Mouse (Mus musculus) hindbrain, embryonic 12.5 days (tissue): ENCODE results near the gene Aftph. TPM values are rescaled to one million over a fixed set of nuclear protein-coding genes. Genes with fewer than 3 reads are reported as not detected.

Source experiments
- ATAC-seq: fragments of 200-750 bp; cut with Nextera tagmentation; 2 replicates; pipeline ENCODE4 v1.8.0; 2017; ENCODE audit warnings: moderate TSS enrichment; ENCODE audit not compliant: low FRiP score
- H3K27ac ChIP-seq: fragments of 300-500 bp; sonication (generic); 2 replicates; pipeline ENCODE4 v1.5.1; 2016; ENCODE audit warnings: mild to moderate bottlenecking
- H3K27me3 ChIP-seq: fragments of 300-500 bp; sonication (generic); 2 replicates; pipeline ENCODE4 v1.6.1; 2016; ENCODE audit warnings: mild to moderate bottlenecking
- H3K36me3 ChIP-seq: fragments of 300-500 bp; sonication (generic); 2 replicates; pipeline ENCODE4 v1.6.1; 2016; ENCODE audit warnings: mild to moderate bottlenecking
- H3K4me1 ChIP-seq: fragments of 300-500 bp; sonication (generic); 2 replicates; pipeline ENCODE4 v1.6.1; 2016
- H3K4me2 ChIP-seq: fragments of 300-500 bp; sonication (generic); replicated peaks from 2 replicates; pipeline ENCODE4 v1.6.1; 2016; ENCODE audit warnings: mild to moderate bottlenecking
- H3K4me3 ChIP-seq: fragments of 300-500 bp; sonication (generic); 2 replicates; pipeline ENCODE4 v1.5.1; 2016; ENCODE audit warnings: mild to moderate bottlenecking
- H3K9ac ChIP-seq: fragments of 300-500 bp; sonication (generic); 2 replicates; pipeline ENCODE4 v1.6.1; 2016; ENCODE audit warnings: mild to moderate bottlenecking, moderate library complexity
- H3K9me3 ChIP-seq: fragments of 300-500 bp; sonication (generic); replicated peaks from 2 replicates; pipeline ENCODE4 v1.6.1; 2016; ENCODE audit warnings: mild to moderate bottlenecking
- WGBS: fragments of 180-500 bp; shearing (Covaris S2); methylation state at CpG from one replicate; pipeline ENCODE4 v1.1.7; 2016; 5-methylcytosine and 5-hydroxymethylcytosine counted together
- polyA plus RNA-seq: library from polyadenylated mRNA; unstranded; fragments of >200 nt; fragmentation: Nextera tagmentation; extraction: Ambion mirVana; gene quantifications from 2 replicates; pipeline ENCODE4 v1.2.1, GENCODE M21; 2016

Gene Aftph
- 35.4 and 35.9 TPM in 2 replicates for polyA plus RNA-seq

- peaks cover 8% of the 10 kb centered on the region; the same call in 1 of the 2 replicates for H3K4me1 ChIP-seq
- ATAC-seq: peak; percentile 99
- H3K4me3 ChIP-seq: peak within 1 kb of the TSS; percentile 95
- H3K27ac ChIP-seq: peak within 1 kb of the TSS; percentile 94
- no peaks in the 10 kb centered on the region for H3K9me3 ChIP-seq
- peak within 1 kb of the TSS; percentile 92 for H3K9ac ChIP-seq
- peak within 1 kb of the TSS; percentile 89 for H3K4me2 ChIP-seq
- H3K27me3 ChIP-seq: no peaks in the 10 kb centered on the region
- under 1% methylated on average over 62 of the region's 81 CpGs for WGBS
- H3K36me3 ChIP-seq: peaks cover 6% of the 10 kb centered on the region; the same call in 1 of the 2 replicates
Measured at GRCm38 (mm10) chr11:20741201-20742100, at the start of gene Aftph. Gene Aftph, minus strand, starts transcription at chr11:20741589.

DNA sequence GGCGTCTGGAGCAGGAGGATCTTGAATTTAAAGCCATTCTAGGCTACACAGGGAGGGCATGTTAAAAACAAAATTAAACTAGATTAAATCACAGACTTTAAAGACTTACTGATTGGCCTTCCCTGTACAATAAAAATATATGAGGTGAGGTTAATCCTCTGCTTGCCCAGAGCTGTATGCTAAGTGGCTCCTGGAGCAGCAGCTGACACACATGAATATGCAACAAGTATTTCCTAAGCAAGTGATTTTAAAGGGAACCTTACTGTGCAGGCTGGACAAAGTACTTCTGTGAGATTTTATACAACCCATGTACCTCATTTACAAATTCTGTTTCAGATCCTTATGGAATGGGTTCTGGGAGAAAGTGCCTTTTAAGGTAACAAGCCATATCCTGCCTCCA is 47.6 kb upstream of the Aftph start:
- Histone ChIP-seq H3K9me3 (peaks cover 9% of the 10 kb centered on the region; the same call in 1 of the 2 replicates), H3K36me3 (no peaks in the 10 kb centered on the region), H3K4me1 (no peaks in the 10 kb centered on the region), H3K27me3 (no peaks in the 10 kb centered on the region), H3K27ac (no peak overlapping the region), H3K4me2 (no peak overlapping the region), H3K9ac (no peak overlapping the region), H3K4me3 (no peak overlapping the region)
- 72% methylated on average over 1 of the region's 1 CpGs for WGBS
- ATAC-seq: no peak

DNA sequence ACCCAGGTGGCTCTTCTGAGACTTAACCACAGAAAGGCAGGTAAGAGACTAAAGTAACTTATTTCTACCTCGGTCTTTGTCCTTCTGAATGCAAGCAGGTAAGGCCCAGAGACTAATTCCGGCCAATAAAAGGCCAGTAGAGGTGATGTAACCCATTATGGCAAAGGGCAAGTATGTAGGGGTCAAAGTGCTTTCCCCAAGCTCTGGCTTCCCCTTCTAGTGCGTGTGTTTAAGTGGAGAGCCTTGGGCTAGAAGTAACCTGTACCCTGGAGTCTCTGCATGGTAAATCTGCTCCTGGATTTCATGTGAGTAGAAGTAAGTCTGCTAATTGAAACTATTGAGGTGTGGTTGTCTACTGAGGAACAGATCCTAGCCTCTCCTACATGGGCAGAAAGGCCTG is 46.7 kb upstream of the Aftph start:
- no peaks in the 10 kb centered on the region for H3K27me3 ChIP-seq
- WGBS: 87% methylated on average over 3 of the region's 3 CpGs
- H3K4me3 ChIP-seq: no peak overlapping the region
- no peak for ATAC-seq
- peaks cover 9% of the 10 kb centered on the region; the same call in 1 of the 2 replicates for H3K9me3 ChIP-seq
- H3K27ac ChIP-seq: no peak overlapping the region
- no peaks in the 10 kb centered on the region for H3K4me1 ChIP-seq
- no peak overlapping the region for H3K4me2 ChIP-seq
- no peaks in the 10 kb centered on the region for H3K36me3 ChIP-seq
- no peak overlapping the region for H3K9ac ChIP-seq

DNA sequence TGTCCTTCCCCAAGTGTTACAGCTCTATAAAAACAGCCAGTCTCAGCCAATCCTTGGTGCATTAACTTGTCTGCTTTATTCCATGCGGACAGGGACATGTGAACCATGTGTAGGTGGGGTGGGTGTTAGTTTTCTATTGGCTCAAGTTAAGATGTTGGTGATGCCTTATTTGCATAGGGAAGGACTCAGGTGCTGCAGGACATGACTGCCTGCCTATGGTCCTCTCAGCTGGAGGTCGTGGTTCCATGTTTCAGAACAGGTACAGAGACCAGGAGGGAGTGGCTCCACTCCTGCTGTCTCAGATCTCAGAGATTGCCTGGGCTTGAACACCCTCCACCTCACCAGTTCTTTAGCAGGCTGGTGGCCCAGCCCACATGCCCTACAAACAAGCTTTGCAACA is 44.8 kb upstream of the Aftph start:
- Histone ChIP-seq H3K27me3 (no peaks in the 10 kb centered on the region), H3K9me3 (peaks cover 9% of the 10 kb centered on the region; the same call in 1 of the 2 replicates), H3K27ac (no peak overlapping the region), H3K4me1 (no peaks in the 10 kb centered on the region), H3K4me3 (no peak overlapping the region), H3K4me2 (no peak overlapping the region), H3K36me3 (no peaks in the 10 kb centered on the region), H3K9ac (no peak overlapping the region)
- ATAC-seq: no peak
- 68% methylated on average over 2 of the region's 2 CpGs for WGBS

DNA sequence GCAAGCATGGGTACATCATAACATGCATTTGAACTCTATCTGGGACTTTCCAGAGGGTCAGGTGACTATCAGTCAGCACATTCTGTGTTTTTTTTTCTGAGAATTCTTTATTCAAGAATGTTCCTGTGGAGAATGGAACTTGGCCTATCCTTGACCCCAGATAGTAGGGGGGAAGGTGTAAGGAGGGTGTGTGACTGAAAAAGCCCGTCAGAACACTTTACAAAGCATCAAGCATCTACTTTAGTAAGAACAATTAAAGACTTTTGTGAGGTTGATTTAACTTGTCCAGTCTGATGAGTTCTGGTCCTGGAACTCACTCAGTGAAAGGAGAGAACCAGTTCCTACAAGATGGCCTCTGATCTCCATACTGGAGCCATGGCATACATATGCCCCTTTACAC is 43.8 kb upstream of the Aftph start:
- Histone ChIP-seq H3K27me3 (no peaks in the 10 kb centered on the region), H3K4me2 (no peak overlapping the region), H3K36me3 (no peaks in the 10 kb centered on the region), H3K27ac (no peak overlapping the region), H3K4me3 (no peak overlapping the region), H3K9ac (no peak overlapping the region), H3K4me1 (no peaks in the 10 kb centered on the region), H3K9me3 (peaks cover 9% of the 10 kb centered on the region; the same call in 1 of the 2 replicates)
- 52% methylated on average over 1 of the region's 1 CpGs for WGBS
- no peak for ATAC-seq

- Histone ChIP-seq H3K27ac (no peak overlapping the region), H3K4me2 (no peak overlapping the region), H3K4me3 (no peak overlapping the region), H3K27me3 (no peaks in the 10 kb centered on the region), H3K36me3 (no peaks in the 10 kb centered on the region), H3K9ac (no peak overlapping the region), H3K4me1 (no peaks in the 10 kb centered on the region), H3K9me3 (peaks cover 9% of the 10 kb centered on the region; the same call in 1 of the 2 replicates)
- ATAC-seq: no peak
- 84% methylated on average over 6 of the region's 6 CpGs for WGBS
Measured at GRCm38 (mm10) chr11:20784776-20785175, 43.4 kb upstream of the Aftph start.

DNA sequence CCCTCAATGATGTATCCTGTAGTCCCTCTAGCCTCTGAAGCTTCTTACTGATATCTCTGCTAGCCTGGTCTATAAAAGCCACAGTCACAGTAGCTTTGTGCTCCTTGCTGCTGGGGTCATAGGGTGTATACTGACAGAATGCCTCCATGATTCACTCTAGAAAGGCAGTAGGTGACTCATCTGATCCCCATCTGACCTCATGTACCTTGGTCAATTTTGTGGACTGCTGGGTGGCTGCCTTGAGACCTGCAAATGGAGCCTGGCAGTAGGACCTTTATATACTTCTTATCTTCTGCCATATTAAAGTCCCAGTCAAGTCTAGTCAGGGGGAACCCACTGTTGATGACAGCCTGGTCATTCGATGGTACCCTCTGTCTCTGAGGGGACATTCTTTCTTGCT is 42.1 kb upstream of the Aftph start:
- H3K9me3 ChIP-seq: peaks cover 9% of the 10 kb centered on the region; the same call in 1 of the 2 replicates
- no peak overlapping the region for H3K9ac ChIP-seq
- 97% methylated on average over 1 of the region's 1 CpGs for WGBS
- no peak overlapping the region for H3K4me2 ChIP-seq
- no peak for ATAC-seq
- no peaks in the 10 kb centered on the region for H3K36me3 ChIP-seq
- no peak overlapping the region for H3K4me3 ChIP-seq
- H3K27ac ChIP-seq: no peak overlapping the region
- no peaks in the 10 kb centered on the region for H3K4me1 ChIP-seq
- no peaks in the 10 kb centered on the region for H3K27me3 ChIP-seq

GRCm38 (mm10) chr11:20782620-20783019 is 41.2 kb upstream of the Aftph start:
- Histone ChIP-seq H3K4me1 (no peaks in the 10 kb centered on the region), H3K36me3 (no peaks in the 10 kb centered on the region), H3K4me3 (no peak overlapping the region), H3K4me2 (no peak overlapping the region), H3K9me3 (peaks cover 9% of the 10 kb centered on the region; the same call in 1 of the 2 replicates), H3K27me3 (no peaks in the 10 kb centered on the region), H3K9ac (no peak overlapping the region), H3K27ac (no peak overlapping the region)
- 69% methylated on average over 2 of the region's 2 CpGs for WGBS
- ATAC-seq: no peak

DNA sequence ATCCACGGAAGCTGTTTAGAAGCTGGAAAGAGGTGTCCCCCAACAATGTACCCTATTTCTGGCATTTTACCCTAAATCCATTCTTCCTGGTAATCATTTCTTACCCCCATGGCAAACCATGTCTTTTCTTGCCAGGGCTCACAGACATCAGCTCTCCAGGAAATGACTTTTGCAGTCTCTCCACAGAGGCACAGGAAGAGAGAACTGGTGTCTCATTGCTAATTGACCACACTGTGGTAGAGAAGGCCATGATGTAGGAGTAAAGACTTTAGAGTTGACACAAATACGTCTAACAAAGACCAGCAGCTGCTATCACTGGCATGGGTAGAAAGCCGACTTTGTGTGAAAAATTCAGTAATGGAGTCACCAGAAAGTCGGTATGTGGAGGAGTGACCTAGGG is 38.9 kb upstream of the Aftph start:
- Histone ChIP-seq H3K9ac (no peak overlapping the region), H3K36me3 (no peaks in the 10 kb centered on the region), H3K27me3 (no peaks in the 10 kb centered on the region), H3K4me2 (no peak overlapping the region), H3K27ac (no peak overlapping the region), H3K4me3 (no peak overlapping the region), H3K4me1 (no peaks in the 10 kb centered on the region), H3K9me3 (peaks cover 8% of the 10 kb centered on the region; the same call in 1 of the 2 replicates)
- WGBS: 85% methylated on average over 4 of the region's 4 CpGs
- ATAC-seq: no peak

- no peak overlapping the region for H3K27ac ChIP-seq
- ATAC-seq: no peak
- no peaks in the 10 kb centered on the region for H3K27me3 ChIP-seq
- H3K4me1 ChIP-seq: no peaks in the 10 kb centered on the region
- no peaks in the 10 kb centered on the region for H3K36me3 ChIP-seq
- no peaks in the 10 kb centered on the region for H3K9me3 ChIP-seq
- 84% methylated on average over 3 of the region's 3 CpGs for WGBS
- no peak overlapping the region for H3K9ac ChIP-seq
- H3K4me3 ChIP-seq: no peak overlapping the region
- no peak overlapping the region for H3K4me2 ChIP-seq
Measured at GRCm38 (mm10) chr11:20778861-20779563, 37.6 kb upstream of the Aftph start.

- H3K9me3 ChIP-seq: no peaks in the 10 kb centered on the region
- H3K9ac ChIP-seq: no peak overlapping the region
- no peak overlapping the region for H3K4me3 ChIP-seq
- H3K4me1 ChIP-seq: no peaks in the 10 kb centered on the region
- ATAC-seq: no peak
- H3K4me2 ChIP-seq: no peak overlapping the region
- H3K27ac ChIP-seq: no peak overlapping the region
- H3K36me3 ChIP-seq: no peaks in the 10 kb centered on the region
- 81% methylated on average over 1 of the region's 1 CpGs for WGBS
- H3K27me3 ChIP-seq: no peaks in the 10 kb centered on the region
Measured at GRCm38 (mm10) chr11:20778298-20778697, 36.9 kb upstream of the Aftph start.

- Histone ChIP-seq H3K9ac (no peak overlapping the region), H3K9me3 (no peaks in the 10 kb centered on the region), H3K27ac (no peak overlapping the region), H3K36me3 (no peaks in the 10 kb centered on the region), H3K4me3 (no peak overlapping the region), H3K4me1 (no peaks in the 10 kb centered on the region), H3K4me2 (no peak overlapping the region), H3K27me3 (no peaks in the 10 kb centered on the region)
- no peak for ATAC-seq
Measured at GRCm38 (mm10) chr11:20776668-20777067, 35.3 kb upstream of the Aftph start.
